Mouse (Mus musculus): ENCODE measurements at regions not wholly inside any gene's neighbourhood (a gene's known extent, or its start where the extent isn't known, plus 50 kb on each side); places are given as distances from the start of the nearest gene placed in this dataset.

DNA sequence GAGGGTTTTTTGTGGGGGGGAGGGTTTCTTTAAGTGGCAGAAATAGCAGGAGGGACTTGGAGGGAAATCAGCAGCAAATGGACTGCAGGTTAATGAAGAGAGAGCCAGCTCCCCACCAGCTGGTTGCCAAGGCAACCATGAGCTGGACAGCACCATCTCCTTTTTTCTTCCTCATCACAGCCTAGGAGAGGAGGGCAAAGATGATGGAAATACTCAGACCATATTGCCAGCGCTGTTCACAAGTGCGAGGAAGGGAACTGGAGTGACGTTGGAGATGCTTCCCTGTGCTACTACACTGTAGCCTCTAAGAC lies 93.9 kb downstream of the Sox11 start:
- no peak for TF ChIP-seq CTCF (conservative IDR thresholded peaks at IDR 0.05; ENCODE audit: low read length)
- no peak for TF ChIP-seq NANOG (IDR thresholded peaks at IDR 0.05; ENCODE audit: borderline replicate concordance, low read length)

All from E14TG2a.4 (cell line).